Mouse (Mus musculus): ENCODE measurements around the gene Bach2. TPM values are rescaled to one million over a fixed set of nuclear protein-coding genes. Genes with fewer than 3 reads are reported as not detected.

Gene Bach2
- total RNA-seq, 2 experiments from 2014 or later: 0.99 to 3.6 TPM

DNA sequence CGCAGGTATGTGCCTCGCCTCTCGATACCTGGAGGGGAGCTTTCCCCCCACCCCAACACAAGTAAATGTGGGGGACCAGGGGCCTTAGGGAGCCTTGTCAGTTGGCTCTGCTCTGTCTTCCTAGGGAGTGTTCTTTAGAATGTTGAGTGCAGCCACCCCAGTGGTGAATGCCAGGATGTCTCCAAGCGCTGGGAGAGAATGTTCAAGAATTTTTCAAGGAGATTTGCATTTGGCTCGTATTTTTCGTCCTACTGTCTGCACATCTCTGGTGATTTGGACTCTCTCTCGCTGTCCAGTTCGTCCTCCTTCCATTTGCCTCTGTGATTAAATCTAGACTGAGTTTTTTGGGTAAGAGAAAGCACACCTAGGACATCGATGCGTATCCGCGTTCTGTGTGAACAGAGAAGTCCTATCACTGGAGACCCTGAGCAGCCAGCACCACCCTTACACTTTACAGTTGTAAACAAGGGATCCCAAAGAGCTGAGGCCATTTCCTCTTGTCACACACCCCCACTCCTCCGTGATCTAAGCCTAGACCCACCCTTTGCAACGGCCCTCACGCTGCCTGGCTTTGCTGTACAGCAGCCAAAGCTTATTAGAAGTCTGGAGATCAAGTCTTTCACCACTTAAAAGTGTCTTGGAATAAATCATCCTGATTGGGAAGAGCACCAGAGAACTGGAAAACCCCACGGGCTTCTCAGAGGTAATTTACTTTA, 143.2 kb downstream of the Bach2 start:
- no peak for ATAC-seq (ENCODE audit: poor library complexity, severe bottlenecking)

DNA sequence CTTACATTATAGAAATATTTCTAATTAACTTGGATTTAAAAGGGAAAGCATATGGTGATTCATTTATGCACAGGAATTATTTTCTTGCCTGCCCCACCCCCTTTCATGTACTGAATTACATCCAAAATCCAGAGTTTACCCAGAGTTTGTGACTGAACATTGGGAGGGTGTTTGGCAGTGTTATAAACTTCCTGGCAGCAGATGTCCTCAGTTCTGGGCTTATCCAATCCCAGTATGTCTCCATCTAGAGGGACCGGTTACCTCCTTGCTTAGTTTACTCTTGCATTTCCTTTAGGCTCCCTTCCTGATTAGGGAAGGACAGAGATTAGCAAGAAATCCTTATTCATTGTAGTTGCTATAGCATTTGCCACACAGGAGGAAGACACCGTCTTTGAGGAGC, 146.5 kb downstream of the Bach2 start:
- no peak for ATAC-seq (ENCODE audit: poor library complexity, severe bottlenecking)

DNA sequence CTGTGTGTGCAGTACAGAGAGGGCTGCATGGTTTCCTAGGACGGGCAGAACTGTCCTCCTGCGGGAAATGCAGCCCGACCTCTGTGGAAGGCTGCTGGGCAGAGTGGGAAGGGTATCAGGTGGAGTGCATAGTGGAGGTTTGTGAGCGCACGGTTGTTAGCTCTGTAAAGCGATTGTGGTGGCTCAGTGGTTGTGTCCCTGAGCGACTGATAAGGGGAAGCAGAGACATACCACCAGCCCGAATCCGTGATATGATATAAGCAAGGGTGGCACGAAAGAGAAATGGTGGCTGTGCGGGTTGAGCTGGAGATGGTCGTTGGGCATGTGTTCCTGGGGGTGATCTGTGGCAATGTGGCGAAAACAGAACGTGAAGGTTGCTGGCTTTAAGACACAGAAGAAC, 147.0 kb downstream of the Bach2 start:
- no peak for ATAC-seq (ENCODE audit: poor library complexity, severe bottlenecking)

DNA sequence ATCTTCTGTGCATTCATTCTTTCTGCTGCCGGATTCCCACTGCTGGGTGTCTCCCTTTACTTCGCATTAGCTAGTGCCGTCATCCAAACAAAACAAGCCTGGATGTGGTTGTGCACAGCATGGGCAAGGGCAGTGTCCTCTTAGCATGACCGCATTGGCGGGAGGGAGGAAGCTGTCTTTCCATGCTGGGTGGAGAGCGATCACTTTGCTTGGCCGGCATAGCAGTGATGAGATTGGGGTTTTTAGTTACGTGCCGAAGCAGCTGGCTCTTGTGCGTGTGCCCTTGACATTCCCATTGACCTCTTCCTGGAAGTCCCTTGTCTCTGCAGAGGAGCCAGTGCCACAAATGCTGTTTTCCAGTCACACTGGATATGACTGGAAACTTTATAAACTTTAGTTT, 147.7 kb downstream of the Bach2 start:
- no peak for ATAC-seq (ENCODE audit: poor library complexity, severe bottlenecking)

DNA sequence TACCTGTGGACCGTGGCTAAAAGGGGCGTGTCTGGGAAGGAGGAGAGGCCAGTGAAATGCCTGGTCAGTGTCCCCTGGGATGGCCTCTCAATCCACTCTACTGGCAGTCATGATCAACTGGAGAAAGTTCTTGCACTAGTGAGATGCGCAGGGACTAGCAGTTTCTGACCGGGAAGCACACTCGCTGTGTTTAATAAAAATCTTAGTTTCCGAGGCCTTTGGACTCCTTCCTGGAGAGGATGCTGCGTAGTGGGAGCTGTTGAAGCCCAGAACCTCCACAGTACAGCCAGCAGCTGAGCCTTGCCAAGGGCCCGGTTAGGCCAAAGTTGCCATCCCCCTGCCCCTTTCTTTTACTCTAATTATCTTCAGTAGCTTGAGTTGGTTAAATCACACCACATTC, 148.3 kb downstream of the Bach2 start:
- ATAC-seq (ENCODE audit: poor library complexity, severe bottlenecking): no peak

DNA sequence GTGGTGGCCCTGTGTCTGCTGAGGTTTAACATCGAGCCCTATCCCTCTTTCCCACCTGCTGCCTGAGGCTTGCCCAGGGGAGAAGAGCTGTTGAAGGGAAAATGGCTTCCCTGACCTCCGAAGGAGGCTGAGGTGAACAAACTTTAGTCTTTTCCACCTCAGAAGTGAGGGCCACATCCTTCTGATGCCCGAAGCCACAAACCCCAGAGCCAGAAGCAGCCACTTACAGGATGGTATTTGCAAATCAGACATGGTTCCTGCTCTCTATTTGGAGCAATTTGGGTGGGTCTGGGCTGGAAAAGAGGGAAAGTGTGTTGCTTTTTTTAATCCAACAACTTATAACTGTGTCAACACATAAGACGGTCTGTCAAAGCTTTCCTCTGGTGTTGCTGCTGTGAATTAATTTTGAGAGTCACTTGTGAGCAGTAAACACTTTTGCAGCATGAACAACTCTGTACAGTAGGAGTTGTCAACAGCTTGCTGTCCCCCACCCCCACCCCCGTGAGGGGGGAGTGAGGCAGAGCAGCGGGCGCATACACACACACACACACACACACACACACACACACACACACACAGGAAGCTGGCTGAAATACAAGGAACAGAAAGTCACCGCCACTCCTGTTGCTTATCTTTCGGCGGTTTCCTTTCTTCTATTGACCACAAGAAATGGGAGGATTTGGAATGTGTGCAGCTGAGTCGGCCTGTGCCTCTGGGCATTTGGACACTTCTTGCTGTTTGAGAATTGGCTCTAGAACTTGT, 149.1 kb downstream of the Bach2 start:
- peak; percentile 77 for ATAC-seq (ENCODE audit: poor library complexity, severe bottlenecking)

DNA sequence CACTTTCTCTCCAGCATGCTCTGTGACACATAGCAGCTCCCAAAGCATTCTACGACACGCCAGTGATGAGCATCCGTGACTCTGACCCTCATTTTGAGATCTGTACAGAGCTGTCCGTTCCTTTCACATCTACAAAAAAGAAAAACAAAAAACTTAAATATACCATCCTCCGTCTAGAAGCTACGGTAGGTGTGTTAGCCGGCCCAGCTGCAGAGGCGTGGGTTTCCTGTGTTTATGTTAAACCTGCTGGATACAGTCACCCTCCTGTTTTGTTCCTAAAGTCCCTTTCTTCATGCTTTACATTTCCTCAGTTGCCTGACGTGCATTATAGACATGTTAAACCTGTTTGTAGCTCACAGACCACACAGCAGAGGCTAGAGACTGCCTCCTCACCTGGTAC, 150.0 kb downstream of the Bach2 start:
- no peak for ATAC-seq (ENCODE audit: poor library complexity, severe bottlenecking)

DNA sequence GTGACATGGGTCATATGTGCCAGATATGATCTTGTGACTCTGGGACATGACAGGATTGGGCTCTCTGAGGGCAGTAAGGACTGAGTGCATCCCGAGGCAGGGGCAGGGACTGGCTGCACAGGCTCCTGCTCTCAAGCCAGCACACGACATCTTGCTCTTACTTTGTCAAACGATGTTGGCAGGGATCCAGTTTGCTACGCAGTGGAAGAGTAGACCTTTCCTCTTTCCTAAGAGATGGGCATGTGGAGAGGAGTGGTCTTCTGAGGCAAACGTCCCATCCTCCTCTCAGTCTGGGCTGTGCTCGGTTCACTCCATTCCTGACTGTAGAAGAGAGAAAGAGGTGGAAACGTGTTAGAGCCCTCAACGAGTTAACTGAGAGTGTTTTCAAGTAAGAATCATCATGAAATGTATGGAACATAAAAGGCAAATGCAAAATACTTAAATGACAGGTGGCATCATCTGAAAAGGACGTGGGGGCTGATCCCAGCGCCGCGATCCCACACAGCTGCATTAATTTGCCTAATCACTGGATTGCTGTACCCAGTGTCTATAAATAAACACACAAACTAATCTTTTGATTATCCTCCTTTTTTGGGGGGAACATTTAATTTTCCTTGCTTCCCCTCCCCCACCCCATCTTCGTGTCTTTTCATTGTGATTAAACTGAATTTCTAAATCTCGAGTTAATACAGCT, 150.7 kb downstream of the Bach2 start:
- no peak for ATAC-seq (ENCODE audit: poor library complexity, severe bottlenecking)

DNA sequence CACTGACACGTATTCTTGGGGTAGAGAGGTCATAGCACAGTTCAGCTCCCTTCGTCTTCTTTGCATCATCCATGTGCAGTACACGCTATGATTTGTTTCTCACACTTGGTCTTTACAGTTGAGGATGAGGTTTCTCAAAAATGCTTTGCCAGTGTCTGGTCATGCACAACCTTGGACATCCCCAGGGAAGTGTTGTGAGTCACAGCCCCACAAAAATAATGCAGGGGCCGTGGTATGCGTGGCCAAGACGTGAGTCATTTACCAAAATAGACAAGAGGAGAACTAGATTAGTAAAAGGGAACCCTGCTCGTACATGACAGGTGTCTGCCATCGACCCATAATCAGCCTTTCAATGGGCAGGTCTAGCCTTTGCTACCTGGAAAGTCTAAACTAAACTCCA, 152.7 kb downstream of the Bach2 start:
- ATAC-seq (ENCODE audit: poor library complexity, severe bottlenecking): no peak

DNA sequence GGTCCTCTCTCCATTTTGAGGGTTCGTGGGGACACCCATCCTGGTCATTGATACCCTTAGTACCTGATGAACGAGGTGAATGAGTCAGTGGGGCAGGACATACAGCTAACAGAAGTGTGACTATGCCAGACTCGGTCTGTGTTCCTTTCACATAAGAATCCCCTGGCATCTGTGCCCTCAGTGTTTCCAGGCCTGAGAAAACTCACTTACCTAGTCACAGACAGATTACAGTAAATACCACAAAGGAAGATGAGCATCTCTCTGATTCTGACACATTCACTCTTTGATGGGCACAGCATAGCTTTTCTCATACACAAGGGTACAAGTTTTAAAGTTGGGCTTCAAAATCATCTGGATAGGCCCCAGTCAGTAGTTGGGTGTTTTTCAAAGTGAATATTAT, 154.6 kb downstream of the Bach2 start:
- no peak for ATAC-seq (ENCODE audit: poor library complexity, severe bottlenecking)

DNA sequence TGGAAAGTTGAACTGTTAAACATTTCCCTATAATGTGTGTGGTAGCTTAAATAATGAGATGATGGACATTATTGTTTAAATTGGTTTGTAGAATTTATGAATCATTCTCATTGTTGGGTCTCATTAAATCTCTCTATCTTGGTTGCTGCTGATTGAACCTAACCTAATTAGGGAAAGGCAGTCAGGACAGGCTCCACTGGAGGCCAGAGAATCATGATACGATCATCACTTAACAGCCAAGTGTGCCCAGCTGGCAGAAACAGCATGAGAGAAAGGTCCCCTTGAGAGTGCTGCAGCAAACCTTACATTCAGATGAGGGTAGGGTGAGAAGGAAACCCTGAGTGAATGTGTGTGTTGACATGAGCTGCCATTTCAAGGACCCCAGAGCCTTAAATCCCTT, 155.3 kb downstream of the Bach2 start:
- ATAC-seq (ENCODE audit: poor library complexity, severe bottlenecking): no peak

DNA sequence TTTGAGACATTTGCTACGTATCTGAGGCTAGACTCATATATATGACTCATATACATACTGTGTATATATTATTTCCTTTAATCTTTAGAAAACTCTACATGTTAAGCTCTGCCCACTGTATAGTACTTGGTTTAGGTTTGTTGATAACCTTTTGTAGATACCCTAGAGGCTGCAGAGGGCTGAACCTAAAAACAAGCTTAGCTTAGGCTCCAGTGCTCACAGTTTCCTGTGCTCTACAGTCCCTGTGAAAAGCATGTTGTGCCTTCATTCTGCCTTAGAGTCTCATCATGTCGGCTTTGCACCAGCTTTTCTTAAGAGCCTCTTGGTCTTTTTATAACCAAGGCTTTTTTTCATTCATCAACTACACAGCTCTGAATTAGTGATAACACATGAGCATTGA, 156.2 kb downstream of the Bach2 start:
- ATAC-seq (ENCODE audit: poor library complexity, severe bottlenecking): no peak

DNA sequence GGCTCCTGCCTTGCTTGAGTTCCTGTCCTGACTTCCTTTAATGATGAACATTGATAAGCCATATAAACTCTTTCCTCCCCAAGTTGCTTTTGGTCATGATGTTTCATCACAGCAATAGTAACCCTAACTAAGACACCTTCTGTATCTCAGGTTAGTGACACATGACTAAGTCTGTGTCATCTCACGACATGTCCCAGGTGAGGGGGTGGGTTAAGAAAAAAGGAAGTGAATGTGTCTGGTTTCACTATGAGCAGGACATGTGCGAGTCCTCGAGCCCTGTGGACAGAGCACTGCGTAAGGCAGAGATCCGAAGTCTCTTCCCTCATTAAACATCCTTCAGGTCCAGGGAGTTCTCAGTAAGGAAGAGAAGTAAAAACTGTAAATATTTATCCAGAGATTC, 162.9 kb downstream of the Bach2 start:
- no peak for ATAC-seq (ENCODE audit: poor library complexity, severe bottlenecking)

DNA sequence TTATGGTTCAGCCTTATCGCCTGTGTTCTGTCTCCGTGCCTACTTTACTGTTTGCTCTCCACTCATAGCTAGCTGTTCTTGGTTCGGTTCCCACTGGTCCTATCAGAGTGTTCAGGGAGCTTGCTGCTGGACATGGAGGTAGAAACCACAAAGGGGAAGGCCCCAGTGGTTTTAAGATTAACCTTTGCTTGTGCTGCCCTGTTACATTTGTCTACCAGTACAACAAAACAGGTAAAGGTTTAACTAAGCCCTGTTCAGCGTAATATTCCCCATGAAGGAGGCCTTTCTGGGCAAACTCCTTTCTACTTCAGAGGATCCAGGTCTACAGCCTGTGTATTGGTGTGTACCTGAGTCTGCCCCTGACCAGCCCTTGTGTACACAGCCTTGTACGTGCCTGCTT, 164.9 kb downstream of the Bach2 start:
- no peak for ATAC-seq (ENCODE audit: poor library complexity, severe bottlenecking)

DNA sequence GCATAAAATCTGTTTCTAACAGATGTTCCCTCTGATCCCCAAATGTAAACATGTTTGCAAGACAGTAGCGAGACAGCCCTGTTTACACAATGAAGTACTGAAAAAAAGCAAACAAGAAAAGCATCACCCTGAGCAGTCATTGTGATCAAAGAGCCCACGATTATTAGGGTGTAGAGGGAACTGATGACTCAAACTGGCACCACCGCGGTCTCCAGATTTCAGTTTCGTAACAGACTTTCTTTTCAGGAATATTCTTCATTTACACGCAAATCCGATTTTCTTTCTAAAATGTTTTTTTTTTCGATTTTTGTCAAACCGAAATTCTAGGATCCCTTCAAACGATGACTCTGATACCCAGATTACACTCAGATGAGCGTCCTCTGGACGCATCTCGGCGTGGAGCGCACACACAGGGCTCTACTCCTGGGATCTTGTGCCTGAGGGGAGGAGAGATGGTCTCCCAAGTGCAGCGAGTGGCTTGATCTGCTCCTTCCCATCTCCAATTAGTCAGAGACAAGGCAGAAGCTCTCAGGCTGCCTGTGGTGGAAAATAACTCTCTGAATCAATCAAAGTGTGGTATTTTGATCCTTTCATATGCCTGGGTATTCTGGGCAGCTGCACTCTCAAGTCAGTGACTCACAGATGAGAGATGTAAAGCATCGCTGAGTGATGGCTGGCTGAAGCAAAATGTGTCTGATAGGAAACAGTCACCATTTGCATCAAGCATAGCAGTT, 166.7 kb downstream of the Bach2 start:
- ATAC-seq (ENCODE audit: poor library complexity, severe bottlenecking): no peak

DNA sequence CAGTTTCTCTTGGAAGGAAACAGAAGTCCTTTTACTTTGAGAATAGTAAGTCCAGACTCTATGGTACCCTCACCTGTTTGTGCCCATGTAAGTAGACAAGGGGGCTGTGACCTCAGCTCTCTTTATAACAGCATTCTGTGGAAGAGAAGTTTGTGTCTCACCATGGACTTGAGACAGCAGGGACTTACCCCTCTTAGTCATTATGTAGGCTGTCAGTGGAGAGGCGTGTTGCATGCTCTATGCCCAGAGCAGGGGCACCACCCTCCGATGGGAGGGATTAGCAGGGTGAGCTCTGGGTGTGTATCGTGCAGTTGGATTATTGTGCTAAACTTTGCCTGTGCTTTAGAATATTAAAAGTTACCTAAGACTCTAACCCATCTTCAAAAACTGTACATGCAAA, 167.4 kb downstream of the Bach2 start:
- ATAC-seq (ENCODE audit: poor library complexity, severe bottlenecking): no peak

DNA sequence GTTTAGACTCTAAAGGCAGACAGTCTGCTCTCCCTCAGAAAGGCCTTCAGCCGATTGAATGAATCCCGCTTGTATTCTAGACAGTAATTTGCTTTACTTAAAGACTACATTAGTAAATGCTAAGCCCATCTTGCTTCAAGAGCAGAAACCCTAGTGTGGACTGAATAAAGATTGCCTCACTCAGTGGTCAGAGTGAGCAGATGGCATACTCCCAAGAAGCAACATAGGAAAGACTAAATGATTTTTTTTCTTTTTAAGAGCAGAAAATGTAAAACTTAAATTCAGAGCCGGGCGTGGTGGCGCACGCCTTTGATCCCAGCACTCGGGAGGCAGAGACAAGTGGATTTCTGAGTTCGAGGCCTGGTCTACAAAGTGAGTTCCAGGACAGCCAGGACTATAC, 169.9 kb downstream of the Bach2 start:
- no peak for ATAC-seq (ENCODE audit: poor library complexity, severe bottlenecking)

DNA sequence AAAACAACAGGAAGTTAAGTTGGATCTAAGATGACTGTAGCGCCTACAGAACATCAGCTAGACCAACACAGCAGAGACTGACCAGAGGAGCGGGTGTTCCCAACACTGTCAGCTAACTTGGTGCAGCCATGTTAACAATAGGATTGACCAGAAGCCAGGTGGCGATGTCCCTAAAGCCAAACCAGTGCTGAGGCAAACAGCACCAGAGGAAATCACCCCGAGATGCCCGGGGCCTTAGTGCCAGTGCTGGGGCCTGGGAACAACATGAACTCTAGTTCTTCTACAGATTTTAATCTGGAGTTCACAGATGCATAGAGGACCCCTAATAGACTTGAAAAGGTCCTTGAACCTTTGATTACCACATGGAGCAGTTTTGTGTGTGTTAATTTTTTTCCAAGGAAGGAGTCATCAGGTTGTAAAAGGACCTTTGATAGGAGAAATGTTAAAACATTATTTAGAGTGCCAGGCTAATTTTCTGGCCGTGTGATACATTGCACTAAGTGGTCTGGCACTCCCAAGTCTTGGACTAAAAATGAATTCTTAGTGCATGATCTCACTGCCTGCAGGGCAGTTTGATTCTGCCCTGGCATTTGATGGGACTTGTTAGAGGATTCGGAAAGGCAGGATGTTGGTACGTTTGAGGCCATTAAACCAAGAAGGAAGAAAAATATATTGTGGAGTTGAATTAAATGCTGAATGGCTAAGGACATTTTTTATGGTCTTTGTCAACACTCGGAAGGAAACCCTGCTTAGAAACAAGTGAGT, 170.7 kb downstream of the Bach2 start:
- ATAC-seq (ENCODE audit: poor library complexity, severe bottlenecking): no peak

DNA sequence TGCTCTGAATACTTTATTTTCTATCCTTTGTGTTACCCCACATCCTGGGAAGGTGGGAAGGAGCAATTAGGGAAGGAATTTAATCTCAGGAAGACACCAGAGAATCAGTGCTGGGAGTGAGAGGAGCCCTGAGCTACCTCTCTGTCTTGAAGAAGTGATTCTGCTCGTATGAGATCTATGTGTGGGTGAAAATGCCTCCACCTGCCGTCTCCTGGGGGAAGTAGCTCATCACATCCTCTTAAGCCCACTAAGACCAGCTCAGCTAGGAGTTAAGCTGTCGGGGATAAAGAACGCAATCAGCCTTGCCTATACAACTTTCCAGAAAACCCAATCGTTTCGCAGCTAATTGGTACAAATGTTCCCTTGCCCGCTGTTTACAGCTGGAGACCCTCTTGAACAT, 174.5 kb downstream of the Bach2 start:
- ATAC-seq (ENCODE audit: poor library complexity, severe bottlenecking): no peak

DNA sequence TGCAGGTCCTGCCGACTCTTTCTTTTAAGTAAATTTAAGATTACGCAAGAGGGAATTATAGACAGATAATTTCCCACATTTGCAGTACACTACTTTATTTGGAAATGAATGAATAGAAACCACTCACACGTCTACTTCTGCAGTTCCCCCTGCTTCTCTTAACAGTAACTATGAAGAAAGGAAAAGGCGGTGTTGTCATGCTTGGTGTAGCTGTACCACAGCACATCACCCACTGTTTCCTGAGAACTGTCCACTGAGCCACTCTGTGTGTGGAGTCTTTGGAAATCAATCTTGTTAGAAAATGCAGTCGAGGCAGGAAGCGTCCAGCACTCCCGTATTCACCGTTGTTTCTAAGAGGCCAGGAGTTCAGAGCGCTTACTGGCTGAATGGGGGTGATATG, 174.9 kb downstream of the Bach2 start:
- peak; percentile 47 for ATAC-seq (ENCODE audit: poor library complexity, severe bottlenecking)

DNA sequence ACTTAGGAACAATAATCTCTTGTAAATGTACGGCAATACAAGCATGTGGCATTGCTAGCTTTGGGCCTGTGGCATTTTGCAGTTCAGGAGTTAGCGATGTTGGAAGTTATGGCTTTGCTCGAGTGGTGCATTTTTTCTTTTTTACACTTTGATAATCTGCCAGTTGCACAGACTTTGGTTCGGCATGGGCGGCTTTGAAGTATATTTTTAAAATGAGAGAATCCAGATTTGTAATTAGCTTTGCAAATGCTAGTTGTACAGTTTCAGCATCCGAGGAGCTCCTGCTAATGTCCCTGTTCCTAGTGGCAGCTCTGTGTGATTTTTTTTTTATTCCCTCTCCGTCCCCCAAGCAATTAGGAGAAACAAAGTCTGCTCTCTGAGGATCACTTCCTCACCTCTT, 176.4 kb downstream of the Bach2 start:
- no peak for ATAC-seq (ENCODE audit: poor library complexity, severe bottlenecking)

Data from megakaryocyte, adult 5-6 weeks (primary cell).